8 mouse cellular contexts compared by ENCODE assay signal in genomic region chr14:14067648-14068472, GRCm38 (mm10). TPM values are rescaled to one million over a fixed set of nuclear protein-coding genes. Genes with fewer than 3 reads are reported as not detected.
DNase-seq lines count a peak whose midpoint lies in the region; ATAC-seq and TF ChIP-seq lines count a peak whose summit lies in the region.

No protein-coding gene starts in this region.

- peak; percentile 42 for ATAC-seq in neutrophil, adult 5-6 weeks (ENCODE audit: extremely low read depth, insufficient number of reproducible peaks, low FRiP score, poor library complexity, severe bottlenecking)

- no peak for TF ChIP-seq CTCF in lung, adult 2 months (IDR thresholded peaks at IDR 0.05; ENCODE audit: insufficient read depth, low read length)

- WGBS in lung, adult 2 months, result 17% methylated on average over 10 of the region's 10 CpGs

- peak; percentile 36 to 45 for DNase-seq in B cell, adult 2 months
- peak; percentile 27 for DNase-seq in ZHBTc4 (ENCODE audit: low read depth, low spot score)
- peak; percentile 52 for DNase-seq in embryo, embryonic 11 days
- DNase-seq in heart, adult 8-10 months (ENCODE audit: low spot score), result peak; percentile 21
- DNase-seq in kidney, adult 18-20 months, result peak; percentile 76
- DNase-seq in lung, adult 2 months, result peak; percentile 58
- no peak for DNase-seq in c-Kit-positive CD71-positive TER-119-positive erythroid progenitor cells, embryonic 14.5 days (ENCODE audit: low spot score)

- no peak for TF ChIP-seq POLR2A in lung, adult 2 months (IDR thresholded peaks at IDR 0.05; ENCODE audit: borderline replicate concordance, extremely low read depth, low read depth, low read length)

- H3K4me3 ChIP-seq in lung, adult 2 months (replicated peaks; ENCODE audit: extremely low read depth, low read depth, low read length), result peak overlapping the region; percentile 40

- peaks cover 25% of the 10 kb centered on the region for H3K4me1 ChIP-seq in lung, adult 2 months (ENCODE audit: control insufficient read depth, insufficient read depth, low read length)

RNA-seq across cellular contexts. Expression of gene Psmd6, which starts 52.9 kb away (rescaled TPM):
- total RNA-seq in heart, adult 8-10 months (2022), result 10 to 100 TPM; 77.2 to 81.1 (median 79.8) TPM
- polyA plus RNA-seq in lung, adult 2 months (2012; rRNA removed), result 18.1 and 23.1 TPM in 2 replicates
- 108 and 128 TPM in 2 replicates for total RNA-seq in neutrophil, adult 5-6 weeks (2017)
